Comparison of ENCODE assay signal across 8 mouse cellular contexts in the genomic region with DNA sequence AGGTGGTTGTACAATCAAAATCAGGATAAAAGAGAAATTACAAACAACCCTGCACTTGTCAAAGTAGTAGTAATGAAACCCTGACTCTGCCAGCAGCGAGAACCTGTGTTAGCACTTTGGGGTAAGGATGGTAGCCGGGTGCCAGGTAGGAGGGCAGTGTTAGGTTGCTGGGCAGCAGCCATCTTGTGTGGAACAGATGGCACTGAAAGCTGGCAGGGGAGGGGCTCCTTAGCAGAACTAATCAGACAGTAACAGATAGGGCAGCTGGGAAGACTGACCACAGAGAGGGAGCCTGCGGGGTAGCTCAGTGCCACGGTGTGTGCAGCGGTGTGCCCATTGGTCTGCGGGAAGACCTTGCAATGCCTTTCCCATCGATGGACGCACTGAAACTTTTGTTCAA.
DNase-seq lines count a peak whose midpoint lies in the region; ATAC-seq lines count a peak whose summit lies in the region.
"Had no signal": no experiment of that assay in that cellular context is flagged by ENCODE, and none has a peak within 500 bp of the region (broad histone marks: within the 10 kb centered on the region; RNA-seq: fewer than 3 reads in every experiment).

No protein-coding gene starts in this region.

- 65% methylated on average over 8 of the region's 8 CpGs for WGBS in midbrain, embryonic 13.5 days

- peak overlapping the region; percentile 30; the same call in 1 of the 2 replicates for H3K27ac ChIP-seq in midbrain, embryonic 13.5 days
- H3K27ac ChIP-seq: limb, embryonic 12.5 days had no signal

- H3K9ac ChIP-seq in midbrain, embryonic 13.5 days (replicated peaks), result no peak overlapping the region
- H3K9ac ChIP-seq: limb, embryonic 12.5 days had no signal

- no peaks in the 10 kb centered on the region for H3K27me3 ChIP-seq in midbrain, embryonic 13.5 days
- H3K27me3 ChIP-seq: limb, embryonic 12.5 days had no signal

- H3K36me3 ChIP-seq in midbrain, embryonic 13.5 days, result no peaks in the 10 kb centered on the region
- H3K36me3 ChIP-seq: limb, embryonic 12.5 days had no signal

- H3K4me1 ChIP-seq in midbrain, embryonic 13.5 days (replicated peaks), result peaks cover 24% of the 10 kb centered on the region

- H3K9me3 ChIP-seq in midbrain, embryonic 13.5 days, result no peaks in the 10 kb centered on the region
- H3K9me3 ChIP-seq: limb, embryonic 12.5 days had no signal

- H3K4me2 ChIP-seq in midbrain, embryonic 13.5 days (replicated peaks), result no peak overlapping the region
- H3K4me2 ChIP-seq: limb, embryonic 12.5 days had no signal

- peak; percentile 87 for ATAC-seq in cerebellum, adult (ENCODE audit: insufficient number of reproducible peaks, low FRiP score, low TSS enrichment)
- ATAC-seq in midbrain, embryonic 13.5 days, result peak; percentile 89

- DNase-seq in cerebellum, adult 9-10 months, result peak; percentile 97
- DNase-seq in gastrocnemius, postnatal 25 days, result peak; percentile 54
- DNase-seq in kidney, postnatal 4 days, result no peak
- DNase-seq in urinary bladder, postnatal 10 days (ENCODE audit: low spot score), result no peak
- no peak for DNase-seq in urinary bladder, adult 18-20 months (ENCODE audit: low spot score in 2 of 2)

- no peak overlapping the region for H3K4me3 ChIP-seq in midbrain, embryonic 13.5 days (replicated peaks)
- H3K4me3 ChIP-seq: limb, embryonic 12.5 days had no signal

Comparison
In these comparisons a context has a peak if more than half of its experiments do, and no peak if none do; other contexts are left out.
1. DNase-seq: peak in cerebellum, adult 9-10 months (single experiment) and gastrocnemius, postnatal 25 days (single experiment); none in kidney, postnatal 4 days (0 of 2), urinary bladder, postnatal 10 days (single experiment) and urinary bladder, adult 18-20 months (0 of 2).